Mouse (Mus musculus) adrenal gland, postnatal 4 days (tissue): ENCODE results near the gene Sertad2. TPM values are rescaled to one million over a fixed set of nuclear protein-coding genes. Genes with fewer than 3 reads are reported as not detected.
A peak's percentile ranks its signal among the peaks of the same experiment; 100 is the strongest.

ENCODE experiments used
- DNase-seq, 2 experiments: peaks; one replicate each; pipeline ENCODE4 v3.0.0; 2021 to 2022; ENCODE audit warnings: low spot score in 2 of 2, mixed read lengths in 2 of 2
- total RNA-seq, 2 experiments: library from RNA; stranded (reverse); gene quantifications; 2 replicates each; pipeline ENCODE4 v1.2.3; 2021

Sertad2 gene
- total RNA-seq, 2 experiments from 2014 or later, result 18.3 to 22.0 TPM

DNA sequence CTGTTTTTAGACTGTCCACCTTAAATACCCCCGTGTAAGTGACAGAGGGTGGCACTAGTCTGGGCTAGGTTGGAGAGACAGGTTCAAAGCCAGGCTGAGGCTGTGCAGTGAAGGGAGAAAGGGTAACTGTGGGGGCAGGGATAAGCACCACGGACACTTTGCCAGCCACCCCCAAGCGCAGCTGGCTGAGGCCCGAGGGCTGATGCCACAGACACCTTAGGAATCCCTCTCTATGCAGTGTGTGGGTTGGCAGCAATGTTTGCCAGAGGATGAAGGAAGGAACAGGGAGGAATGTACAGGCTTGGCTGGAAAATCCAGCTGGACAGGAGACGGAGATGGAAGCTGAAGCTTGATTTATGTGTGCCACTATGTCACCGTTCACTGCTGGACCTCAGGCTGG is 129.5 kb downstream of the Sertad2 start:
- DNase-seq, result no peak

DNA sequence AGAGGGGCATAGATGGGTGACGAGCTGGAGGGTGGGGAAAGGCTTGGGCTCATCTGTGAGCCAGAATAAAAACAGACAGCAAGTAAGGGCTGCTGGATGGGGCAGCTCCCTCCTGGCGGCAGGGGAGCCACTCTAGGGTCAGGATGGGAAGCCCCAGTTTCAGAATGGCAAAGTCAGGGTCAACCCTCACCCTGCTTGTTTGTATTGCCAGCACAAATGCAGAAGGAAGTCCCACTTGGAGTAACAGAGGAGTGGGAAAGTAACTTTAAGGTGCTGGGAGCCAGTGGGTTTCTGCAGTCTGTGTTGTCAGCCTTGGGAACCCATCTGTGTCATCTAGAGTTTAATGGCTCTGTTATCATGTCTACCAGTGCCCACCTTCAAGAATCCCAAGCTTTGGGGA is 136.3 kb downstream of the Sertad2 start:
- DNase-seq, result no peak

DNA sequence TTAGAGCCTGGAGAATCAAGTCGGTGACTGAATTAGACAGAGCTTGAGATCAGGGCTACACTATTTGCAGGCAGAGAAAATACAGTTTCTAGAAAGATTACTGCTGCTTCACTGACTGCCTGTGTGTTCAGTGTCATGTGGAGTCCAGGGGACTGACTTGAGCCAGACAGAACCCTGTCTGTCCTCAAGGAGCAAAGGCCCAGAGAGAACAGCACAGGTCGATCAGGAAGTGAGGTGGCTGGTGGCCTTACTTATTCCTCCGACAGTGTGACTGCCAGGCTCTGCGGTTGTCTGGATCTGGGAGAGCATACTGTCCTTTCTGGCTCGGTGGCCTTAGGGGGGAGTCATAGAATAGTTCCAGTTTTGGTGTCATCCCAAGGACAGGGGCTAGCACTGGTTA is 137.7 kb downstream of the Sertad2 start:
- no peak for DNase-seq

DNA sequence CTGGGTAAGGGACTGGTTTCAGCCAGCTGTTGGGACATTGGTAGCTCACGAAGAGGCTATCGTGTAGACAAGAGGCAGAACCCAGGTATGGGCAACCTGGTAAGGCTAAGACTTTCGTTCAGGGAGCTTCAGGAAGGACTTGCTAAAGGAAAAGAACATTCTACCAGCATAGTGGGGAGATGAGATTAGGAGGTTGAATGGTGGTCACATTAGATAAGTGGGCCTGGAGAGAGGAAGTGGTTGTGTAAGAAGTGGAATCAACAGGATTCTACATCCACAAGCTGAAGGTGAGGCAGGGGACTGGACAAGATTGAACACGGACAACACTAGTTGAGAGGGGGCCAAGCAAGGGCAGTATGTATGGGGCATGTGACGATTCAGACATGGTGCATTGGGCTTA is 138.6 kb downstream of the Sertad2 start:
- DNase-seq, result no peak

DNA sequence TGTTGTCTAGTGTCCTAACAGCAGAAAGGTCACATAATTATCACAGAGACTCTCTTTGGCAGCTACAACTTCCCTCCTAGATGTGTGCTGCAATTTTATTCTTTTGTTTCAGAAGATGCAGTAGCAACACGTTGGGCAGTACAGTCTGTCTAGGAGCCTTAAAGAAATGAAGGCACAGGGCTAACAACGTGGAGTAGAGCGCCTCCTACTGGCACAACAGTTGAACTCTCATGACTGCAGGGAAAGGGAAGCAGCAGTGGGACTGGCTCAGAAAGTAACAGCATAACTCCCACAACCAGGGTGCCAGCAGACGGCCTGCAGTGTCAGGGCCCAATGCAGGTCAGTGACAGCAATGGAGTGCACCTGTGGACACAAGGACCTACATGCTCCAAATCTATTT is 147.9 kb downstream of the Sertad2 start:
- peak in 1 of 2 experiments; percentile 10 for DNase-seq

Other genes with a start within 250 kb of the Sertad2 start
- gene Slc1a4, start 210.5 kb upstream of the Sertad2 start, total RNA-seq, result 10 to 100 TPM in 1 of 2 experiments, 1 to 10 TPM in 1; 8.7 to 10.8 TPM
- 10 to 100 TPM; 51.0 to 54.1 TPM for gene Aftph, start 198.3 kb downstream of the Sertad2 start, total RNA-seq